Mouse (Mus musculus) heart, embryonic 13.5 days (tissue): ENCODE results near the gene Hpcal1. TPM values are rescaled to one million over a fixed set of nuclear protein-coding genes. Genes with fewer than 3 reads are reported as not detected.

ENCODE experiments used
- ATAC-seq: fragments of 200-750 bp; cut with Nextera tagmentation; 2 replicates; pipeline ENCODE4 v1.8.0; 2017; ENCODE audit warnings: moderate TSS enrichment; ENCODE audit not compliant: insufficient number of reproducible peaks, low FRiP score, low TSS enrichment; ENCODE audit errors: extremely low read depth
- H3K27ac ChIP-seq: fragments of 300-500 bp; sonication (generic); replicated peaks from 2 replicates; pipeline ENCODE4 v1.5.1; 2015; ENCODE audit warnings: moderate library complexity, mild to moderate bottlenecking, inconsistent platforms
- H3K27me3 ChIP-seq: fragments of 300-500 bp; sonication (generic); replicated peaks from 2 replicates; pipeline ENCODE4 v1.6.1; 2015; ENCODE audit warnings: mild to moderate bottlenecking, inconsistent platforms
- H3K36me3 ChIP-seq: fragments of 300-500 bp; sonication (generic); 2 replicates; pipeline ENCODE4 v1.6.1; 2015; ENCODE audit warnings: mild to moderate bottlenecking, inconsistent platforms
- H3K4me1 ChIP-seq: fragments of 300-500 bp; sonication (generic); 2 replicates; pipeline ENCODE4 v1.6.1; 2015; ENCODE audit warnings: inconsistent platforms
- H3K4me2 ChIP-seq: fragments of 300-500 bp; sonication (generic); 2 replicates; pipeline ENCODE4 v1.6.1; 2015; ENCODE audit warnings: inconsistent platforms, mild to moderate bottlenecking, moderate library complexity
- H3K4me3 ChIP-seq: fragments of 300-500 bp; sonication (generic); 2 replicates; pipeline ENCODE4 v1.5.1; 2015; ENCODE audit warnings: moderate library complexity, mild to moderate bottlenecking, inconsistent platforms
- H3K9ac ChIP-seq: fragments of 300-500 bp; sonication (generic); 2 replicates; pipeline ENCODE4 v1.6.1; 2015; ENCODE audit warnings: inconsistent platforms, mild to moderate bottlenecking, moderate library complexity
- H3K9me3 ChIP-seq: fragments of 300-500 bp; sonication (generic); 2 replicates; pipeline ENCODE4 v1.6.1; 2016; ENCODE audit warnings: inconsistent platforms
- WGBS: fragments of 180-500 bp; shearing (Covaris S2); methylation state at CpG from one replicate; pipeline ENCODE4 v1.1.7; 2015; ENCODE audit warnings: mixed read lengths; 5-methylcytosine and 5-hydroxymethylcytosine counted together
- polyA plus RNA-seq: library from polyadenylated mRNA; unstranded; fragments of >200 nt; fragmentation: Nextera tagmentation; extraction: Ambion mirVana; gene quantifications from 2 replicates; pipeline ENCODE4 v1.2.1, GENCODE M21; 2015

Gene Hpcal1
- polyA plus RNA-seq, 1 experiment from 2014 or later, result 22.7 TPM

DNA sequence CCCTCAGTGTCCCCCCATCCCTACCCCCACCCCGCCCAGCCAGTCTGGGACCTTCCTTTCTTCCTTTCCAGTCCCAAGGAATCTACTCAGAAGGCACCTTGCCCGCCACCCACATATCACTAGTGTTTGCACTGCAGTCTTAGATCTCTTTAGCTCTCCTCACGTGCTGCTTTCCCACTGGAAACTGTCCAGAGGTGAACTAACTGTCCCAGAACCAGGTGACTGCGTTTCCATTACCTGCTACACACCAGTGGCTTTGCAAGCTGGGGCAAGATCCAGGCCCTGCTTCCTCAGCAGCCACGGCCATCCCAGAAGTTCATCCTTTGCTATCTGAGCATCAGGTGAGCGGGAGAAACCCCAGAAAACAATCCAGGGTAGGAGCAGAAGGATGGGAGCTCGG lies 41.4 kb downstream of the Hpcal1 start:
- Histone ChIP-seq H3K4me3 (no peak overlapping the region), H3K4me2 (no peak overlapping the region), H3K27me3 (no peaks in the 10 kb centered on the region), H3K36me3 (no peaks in the 10 kb centered on the region), H3K27ac (no peak overlapping the region), H3K9ac (no peak overlapping the region), H3K9me3 (no peaks in the 10 kb centered on the region), H3K4me1 (peaks cover 57% of the 10 kb centered on the region)
- ATAC-seq, result no peak
- WGBS, result 80% methylated on average over 7 of the region's 7 CpGs

DNA sequence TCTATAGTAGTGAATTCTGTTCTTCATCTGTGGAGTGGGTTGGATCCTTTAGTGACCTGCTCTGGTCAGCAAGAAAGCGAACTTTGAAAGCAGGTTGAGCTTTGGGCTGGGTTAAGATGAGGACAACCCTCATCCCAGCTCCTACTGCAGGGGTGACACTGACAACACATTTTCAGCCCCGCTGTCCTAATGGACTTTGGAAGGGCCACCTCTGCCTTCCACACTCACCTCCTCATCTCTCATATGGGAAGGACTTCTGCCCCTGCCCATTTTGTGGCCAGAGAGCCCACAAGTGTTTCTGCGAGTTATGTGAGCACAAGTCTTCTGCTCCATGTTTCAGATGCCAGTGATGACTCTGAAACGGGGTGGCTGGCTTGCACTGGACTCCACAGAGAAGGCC lies 41.9 kb downstream of the Hpcal1 start:
- no peaks in the 10 kb centered on the region for H3K36me3 ChIP-seq
- H3K9ac ChIP-seq, result no peak overlapping the region
- no peaks in the 10 kb centered on the region for H3K9me3 ChIP-seq
- no peak overlapping the region for H3K27ac ChIP-seq
- 71% methylated on average over 4 of the region's 4 CpGs for WGBS
- no peak overlapping the region for H3K4me3 ChIP-seq
- no peaks in the 10 kb centered on the region for H3K27me3 ChIP-seq
- no peak overlapping the region for H3K4me2 ChIP-seq
- peaks cover 57% of the 10 kb centered on the region for H3K4me1 ChIP-seq
- ATAC-seq, result no peak

- Histone ChIP-seq H3K36me3 (no peaks in the 10 kb centered on the region), H3K4me2 (no peak overlapping the region), H3K9ac (0 out of 2 replicates have a peak overlapping the region, but pooled peaks have one; percentile 33), H3K4me3 (no peak overlapping the region), H3K27ac (no peak overlapping the region), H3K9me3 (no peaks in the 10 kb centered on the region), H3K4me1 (peaks cover 53% of the 10 kb centered on the region), H3K27me3 (no peaks in the 10 kb centered on the region)
- ATAC-seq, result no peak
- WGBS, result 45% methylated on average over 6 of the region's 6 CpGs
Observed at GRCm38 (mm10) chr12:17733114-17733904, 42.7 kb downstream of the Hpcal1 start.

GRCm38 (mm10) chr12:17736396-17736795 lies 45.7 kb downstream of the Hpcal1 start:
- peaks cover 46% of the 10 kb centered on the region for H3K4me1 ChIP-seq
- 80% methylated on average over 6 of the region's 6 CpGs for WGBS

GRCm38 (mm10) chr12:17736859-17737577 lies 46.4 kb downstream of the Hpcal1 start:
- peaks cover 52% of the 10 kb centered on the region for H3K4me1 ChIP-seq
- H3K9ac ChIP-seq, result no peak overlapping the region
- no peak overlapping the region for H3K27ac ChIP-seq
- no peak for ATAC-seq
- H3K4me3 ChIP-seq, result no peak overlapping the region
- no peaks in the 10 kb centered on the region for H3K27me3 ChIP-seq
- no peaks in the 10 kb centered on the region for H3K36me3 ChIP-seq
- 62% methylated on average over 10 of the region's 10 CpGs for WGBS
- H3K4me2 ChIP-seq, result no peak overlapping the region
- no peaks in the 10 kb centered on the region for H3K9me3 ChIP-seq

More at GRCm38 (mm10) chr12:17736396-17736795, 45.7 kb downstream of the Hpcal1 start:
- no peaks in the 10 kb centered on the region for H3K9me3 ChIP-seq
- no peak overlapping the region for H3K9ac ChIP-seq
- no peak overlapping the region for H3K27ac ChIP-seq
- H3K4me2 ChIP-seq, result no peak overlapping the region
- H3K27me3 ChIP-seq, result no peaks in the 10 kb centered on the region
- H3K4me3 ChIP-seq, result no peak overlapping the region
- H3K36me3 ChIP-seq, result no peaks in the 10 kb centered on the region
- no peak for ATAC-seq

- Histone ChIP-seq H3K9ac (no peak overlapping the region), H3K27me3 (no peaks in the 10 kb centered on the region), H3K36me3 (no peaks in the 10 kb centered on the region), H3K9me3 (no peaks in the 10 kb centered on the region), H3K4me1 (peaks cover 57% of the 10 kb centered on the region), H3K27ac (no peak overlapping the region), H3K4me2 (no peak overlapping the region), H3K4me3 (no peak overlapping the region)
- 71% methylated on average over 3 of the region's 3 CpGs for WGBS
- ATAC-seq, result no peak
Observed at GRCm38 (mm10) chr12:17737808-17738207, 47.2 kb downstream of the Hpcal1 start.

GRCm38 (mm10) chr12:17738473-17738872 lies 47.8 kb downstream of the Hpcal1 start:
- no peak for ATAC-seq
- Histone ChIP-seq H3K27ac (no peak overlapping the region), H3K9ac (no peak overlapping the region), H3K4me3 (no peak overlapping the region), H3K4me2 (no peak overlapping the region), H3K4me1 (peaks cover 57% of the 10 kb centered on the region), H3K9me3 (no peaks in the 10 kb centered on the region), H3K36me3 (no peaks in the 10 kb centered on the region), H3K27me3 (0 out of 2 replicates have a peak, but pooled peaks cover under 1% of the 10 kb centered on the region)
- WGBS, result 40% methylated on average over 6 of the region's 6 CpGs

DNA sequence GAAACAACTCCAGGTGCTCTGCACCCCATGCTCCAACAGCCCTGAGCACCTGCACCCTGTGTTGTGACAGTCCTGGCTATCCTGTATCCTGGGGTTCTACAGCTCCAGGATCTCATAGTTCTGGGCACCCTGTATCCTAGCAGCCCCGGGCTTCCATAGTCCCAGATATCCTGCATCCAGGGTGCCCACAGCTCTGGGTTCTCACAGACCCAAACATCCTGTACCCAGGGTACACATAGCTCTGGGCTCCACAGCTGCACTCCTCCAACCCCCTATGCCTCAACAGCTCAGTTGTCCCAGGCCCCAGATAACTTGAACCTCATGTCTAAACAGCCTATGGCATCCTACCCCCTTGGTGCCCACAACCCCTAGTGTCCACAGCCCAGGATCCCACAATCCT lies 49.6 kb downstream of the Hpcal1 start:
- Histone ChIP-seq H3K4me1 (peaks cover 44% of the 10 kb centered on the region), H3K4me3 (no peak overlapping the region), H3K27ac (no peak overlapping the region), H3K9ac (no peak overlapping the region), H3K36me3 (no peaks in the 10 kb centered on the region), H3K27me3 (peaks cover 8% of the 10 kb centered on the region; the same call in 1 of the 2 replicates), H3K4me2 (no peak overlapping the region), H3K9me3 (no peaks in the 10 kb centered on the region)
- WGBS, result 88% methylated on average over 1 of the region's 1 CpGs
- ATAC-seq, result no peak

DNA sequence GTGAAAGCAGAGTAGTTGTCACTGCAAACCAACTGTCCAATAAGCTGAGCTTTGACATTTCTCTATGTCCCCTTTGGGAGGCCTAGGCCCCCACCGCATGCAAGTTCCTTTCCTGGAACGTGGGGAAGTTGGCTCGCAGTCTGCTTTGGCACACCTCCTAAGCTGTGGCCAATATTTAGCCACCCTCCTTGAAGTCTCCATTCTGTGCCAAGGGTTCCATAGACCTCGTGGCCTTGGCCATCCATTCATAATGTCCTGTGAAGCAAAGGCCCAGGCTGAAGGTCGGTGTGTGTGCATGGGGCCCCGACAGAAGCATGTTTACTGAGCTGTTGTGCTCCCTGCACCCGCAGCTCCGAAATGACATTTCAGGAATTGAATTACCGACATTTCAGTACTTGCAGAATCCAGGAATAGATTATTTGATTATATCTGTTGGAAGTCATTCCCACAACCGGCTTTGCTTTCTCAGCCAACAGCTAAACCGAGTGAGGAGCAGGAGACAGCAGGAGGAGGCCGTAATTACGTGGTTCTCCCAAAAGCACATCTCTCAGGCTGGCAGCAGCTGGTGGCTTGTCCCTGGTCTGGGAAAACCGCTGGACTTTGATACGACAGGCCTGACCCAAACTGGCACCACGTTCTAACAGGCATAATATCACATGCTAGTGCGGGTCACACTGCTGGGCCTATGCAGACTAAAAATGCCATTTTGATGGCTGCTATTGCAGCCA lies 51.1 kb downstream of the Hpcal1 start:
- H3K36me3 ChIP-seq, result no peaks in the 10 kb centered on the region
- 68% methylated on average over 17 of the region's 17 CpGs for WGBS
- no peak for ATAC-seq
- H3K27me3 ChIP-seq, result peaks cover 11% of the 10 kb centered on the region; the same call in 1 of the 2 replicates
- no peak overlapping the region for H3K4me3 ChIP-seq
- H3K4me1 ChIP-seq, result peaks cover 52% of the 10 kb centered on the region
- H3K9ac ChIP-seq, result no peak overlapping the region
- no peaks in the 10 kb centered on the region for H3K9me3 ChIP-seq
- no peak overlapping the region for H3K4me2 ChIP-seq
- no peak overlapping the region for H3K27ac ChIP-seq

- H3K9ac ChIP-seq, result no peak overlapping the region
- H3K9me3 ChIP-seq, result no peaks in the 10 kb centered on the region
- H3K27me3 ChIP-seq, result peaks cover 11% of the 10 kb centered on the region; the same call in 1 of the 2 replicates
- H3K4me2 ChIP-seq, result no peak overlapping the region
- H3K36me3 ChIP-seq, result no peaks in the 10 kb centered on the region
- H3K27ac ChIP-seq, result peak overlapping the region; percentile 43
- H3K4me3 ChIP-seq, result no peak overlapping the region
- WGBS, result 36% methylated on average over 11 of the region's 11 CpGs
- peaks cover 52% of the 10 kb centered on the region for H3K4me1 ChIP-seq
- ATAC-seq, result no peak
Observed at GRCm38 (mm10) chr12:17742571-17743321, 52.1 kb downstream of the Hpcal1 start.

DNA sequence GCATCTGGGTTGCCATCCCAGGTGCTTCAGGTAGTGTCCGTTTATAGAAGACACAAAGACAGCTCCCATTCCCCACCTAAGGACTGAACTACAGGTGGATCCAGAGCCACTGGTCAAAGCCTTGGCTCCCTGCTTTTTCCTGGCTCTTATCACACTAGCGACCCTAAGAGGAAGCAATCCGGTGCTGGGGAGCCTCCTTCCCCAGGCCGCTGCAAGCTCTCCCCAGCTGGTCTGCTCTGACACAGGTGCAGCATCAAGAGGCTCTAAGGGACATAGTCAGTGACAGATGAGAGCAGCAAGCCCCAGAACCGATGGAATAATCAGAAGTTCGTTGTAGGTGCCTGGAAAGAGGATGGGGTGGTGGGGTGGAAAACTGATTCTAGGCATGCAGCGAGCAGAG lies 54.8 kb downstream of the Hpcal1 start:
- H3K27me3 ChIP-seq, result peaks cover 11% of the 10 kb centered on the region; the same call in 1 of the 2 replicates
- no peak overlapping the region for H3K9ac ChIP-seq
- no peak overlapping the region for H3K27ac ChIP-seq
- peaks cover 64% of the 10 kb centered on the region for H3K4me1 ChIP-seq
- H3K4me2 ChIP-seq, result no peak overlapping the region
- H3K4me3 ChIP-seq, result no peak overlapping the region
- WGBS, result 63% methylated on average over 7 of the region's 7 CpGs
- H3K36me3 ChIP-seq, result no peaks in the 10 kb centered on the region
- H3K9me3 ChIP-seq, result no peaks in the 10 kb centered on the region
- ATAC-seq, result no peak
